Mouse (Mus musculus) intestine, postnatal 0 days (tissue): Measurements from ENCODE around the gene Cmtm3. TPM values are rescaled to one million over a fixed set of nuclear protein-coding genes. Genes with fewer than 3 reads are reported as not detected.

Source experiments
- ATAC-seq: fragments of 200-750 bp; cut with Nextera tagmentation; 2 replicates; pipeline ENCODE4 v1.8.0; 2017; ENCODE audit warnings: mild to moderate bottlenecking, moderate TSS enrichment, moderate library complexity
- H3K27ac ChIP-seq: fragments of 300-500 bp; sonication (generic); 2 replicates; pipeline ENCODE4 v1.5.1; 2014; ENCODE audit warnings: mild to moderate bottlenecking, low read depth, low read length, moderate library complexity
- H3K27me3 ChIP-seq: fragments of 300-500 bp; sonication (generic); replicated peaks from 2 replicates; pipeline ENCODE4 v1.6.1; 2014; ENCODE audit warnings: low read length, mixed read lengths; ENCODE audit not compliant: control insufficient read depth, insufficient read depth
- H3K36me3 ChIP-seq: fragments of 300-500 bp; sonication (generic); 2 replicates; pipeline ENCODE4 v1.6.1; 2014; ENCODE audit warnings: mild to moderate bottlenecking, moderate library complexity; ENCODE audit not compliant: control insufficient read depth, insufficient read depth
- H3K4me1 ChIP-seq: fragments of 300-500 bp; sonication (generic); replicated peaks from 2 replicates; pipeline ENCODE4 v1.6.1; 2014; ENCODE audit warnings: antibody characterized with exemption, low read length, mixed read lengths; ENCODE audit not compliant: control insufficient read depth, insufficient read depth
- H3K4me2 ChIP-seq: fragments of 300-500 bp; sonication (generic); replicated peaks from 2 replicates; pipeline ENCODE4 v1.6.1; 2014; ENCODE audit warnings: low read depth, mild to moderate bottlenecking, moderate library complexity
- H3K4me3 ChIP-seq: fragments of 300-500 bp; sonication (generic); 2 replicates; pipeline ENCODE4 v1.5.1; 2014; ENCODE audit warnings: low read depth, low read length
- H3K9ac ChIP-seq: fragments of 300-500 bp; sonication (generic); 2 replicates; pipeline ENCODE4 v1.6.1; 2014; ENCODE audit warnings: mild to moderate bottlenecking, low read depth, low read length
- H3K9me3 ChIP-seq: fragments of 300-500 bp; sonication (generic); 2 replicates; pipeline ENCODE4 v1.6.1; 2016; ENCODE audit warnings: mixed run types; ENCODE audit not compliant: control insufficient read depth
- CTCF ChIP-seq: sonication (generic); IDR thresholded peaks from 2 replicates; pipeline ENCODE4 v1.5.1; 2016; ENCODE audit warnings: low read depth, mild to moderate bottlenecking, control low read depth, antibody characterized with exemption, moderate library complexity
- WGBS: fragments of 180-500 bp; shearing (Covaris S2); extraction: QIAGEN DNeasy Blood & Tissue Kit; methylation state at CpG from one replicate; pipeline ENCODE4 v1.1.7; 2014; 5-methylcytosine and 5-hydroxymethylcytosine counted together
- polyA plus RNA-seq: library from polyadenylated mRNA; unstranded; fragments of >200 nt; fragmentation: Nextera tagmentation; extraction: Ambion mirVana; gene quantifications from 2 replicates; pipeline ENCODE4 v1.2.1, GENCODE M21; 2015

Cmtm3 gene
- polyA plus RNA-seq, 1 experiment from 2014 or later: 40.3 TPM

DNA sequence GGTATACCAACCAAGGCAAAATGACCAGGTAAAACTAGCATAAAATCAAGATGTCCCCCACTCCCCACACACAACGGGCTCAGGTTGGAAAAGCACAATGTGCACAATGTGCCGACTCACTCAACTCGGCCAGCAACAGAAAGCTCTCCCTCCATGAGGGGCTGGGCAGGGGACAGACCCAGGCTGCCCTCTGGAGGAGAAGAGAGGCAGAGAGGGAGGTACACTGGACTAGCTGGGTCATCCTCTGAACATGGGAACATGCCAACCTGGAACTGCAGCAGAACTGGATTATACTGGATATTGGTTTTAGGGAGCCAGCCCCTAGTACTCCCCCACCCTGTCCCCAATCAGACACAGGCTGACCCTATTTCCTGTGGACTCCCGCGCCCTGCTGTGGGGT is 14.0 kb downstream of the Cmtm3 start:
- no peak overlapping the region for H3K4me2 ChIP-seq
- 69% methylated on average over 5 of the region's 5 CpGs for WGBS
- H3K9ac ChIP-seq: no peak overlapping the region
- peaks cover 22% of the 10 kb centered on the region for H3K36me3 ChIP-seq
- no peaks in the 10 kb centered on the region for H3K27me3 ChIP-seq
- ATAC-seq: no peak
- H3K4me3 ChIP-seq: no peak overlapping the region
- peak; percentile 57 for TF ChIP-seq CTCF
- 0 out of 2 replicates have a peak, but pooled peaks cover 2% of the 10 kb centered on the region for H3K4me1 ChIP-seq
- H3K9me3 ChIP-seq: no peaks in the 10 kb centered on the region
- no peak overlapping the region for H3K27ac ChIP-seq

DNA sequence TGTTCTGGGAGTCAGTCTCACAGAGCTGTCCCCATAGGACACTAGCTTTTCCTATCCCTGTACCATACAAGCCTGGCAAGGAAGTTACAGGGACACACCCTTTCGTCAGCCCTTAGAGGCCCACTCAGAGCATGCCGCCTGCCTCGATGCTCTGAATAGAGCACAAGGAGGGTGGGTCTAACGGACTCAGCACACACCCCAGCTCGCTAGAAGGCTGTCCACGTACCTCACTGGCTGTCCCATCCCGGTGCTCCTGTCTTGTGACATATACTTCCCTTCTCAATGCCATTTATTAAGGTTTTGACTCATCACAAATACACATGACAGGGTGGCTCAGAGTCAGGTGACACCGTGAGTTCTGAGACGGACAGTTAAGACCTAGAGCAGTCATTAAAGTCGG is 15.3 kb downstream of the Cmtm3 start:
- WGBS: 66% methylated on average over 10 of the region's 10 CpGs
- peak; percentile 59 for ATAC-seq
- TF ChIP-seq CTCF: no peak
- Histone ChIP-seq H3K4me3 (no peak overlapping the region), H3K27me3 (no peaks in the 10 kb centered on the region), H3K4me1 (0 out of 2 replicates have a peak, but pooled peaks cover 2% of the 10 kb centered on the region), H3K27ac (no peak overlapping the region), H3K36me3 (peaks cover 22% of the 10 kb centered on the region), H3K9ac (no peak overlapping the region), H3K4me2 (no peak overlapping the region), H3K9me3 (no peaks in the 10 kb centered on the region)

DNA sequence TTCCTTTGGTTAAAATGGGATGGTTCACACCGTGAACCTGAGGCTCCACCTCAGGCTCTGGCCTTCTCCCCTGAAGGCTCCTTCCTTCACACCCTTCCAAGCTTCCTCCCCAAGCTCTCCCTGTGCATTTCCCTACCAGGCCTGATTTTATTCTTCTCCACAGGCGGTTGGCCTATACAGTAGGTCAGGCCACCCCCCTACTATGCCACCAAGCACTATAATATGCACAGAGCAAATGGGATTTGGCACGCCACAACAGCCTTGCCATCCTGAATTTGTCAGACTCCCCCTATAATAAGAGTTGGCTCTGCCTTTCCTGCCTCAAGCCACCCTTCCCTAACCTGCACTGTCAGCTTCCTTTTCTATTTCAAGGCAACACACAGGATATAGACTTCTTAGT is 19.4 kb downstream of the Cmtm3 start:
- no peaks in the 10 kb centered on the region for H3K4me1 ChIP-seq
- 90% methylated on average over 3 of the region's 3 CpGs for WGBS
- no peak for TF ChIP-seq CTCF
- H3K36me3 ChIP-seq: 0 out of 2 replicates have a peak, but pooled peaks cover 19% of the 10 kb centered on the region
- no peaks in the 10 kb centered on the region for H3K27me3 ChIP-seq
- H3K4me3 ChIP-seq: no peak overlapping the region
- H3K9me3 ChIP-seq: no peaks in the 10 kb centered on the region
- ATAC-seq: no peak
- no peak overlapping the region for H3K27ac ChIP-seq
- no peak overlapping the region for H3K9ac ChIP-seq
- no peak overlapping the region for H3K4me2 ChIP-seq

DNA sequence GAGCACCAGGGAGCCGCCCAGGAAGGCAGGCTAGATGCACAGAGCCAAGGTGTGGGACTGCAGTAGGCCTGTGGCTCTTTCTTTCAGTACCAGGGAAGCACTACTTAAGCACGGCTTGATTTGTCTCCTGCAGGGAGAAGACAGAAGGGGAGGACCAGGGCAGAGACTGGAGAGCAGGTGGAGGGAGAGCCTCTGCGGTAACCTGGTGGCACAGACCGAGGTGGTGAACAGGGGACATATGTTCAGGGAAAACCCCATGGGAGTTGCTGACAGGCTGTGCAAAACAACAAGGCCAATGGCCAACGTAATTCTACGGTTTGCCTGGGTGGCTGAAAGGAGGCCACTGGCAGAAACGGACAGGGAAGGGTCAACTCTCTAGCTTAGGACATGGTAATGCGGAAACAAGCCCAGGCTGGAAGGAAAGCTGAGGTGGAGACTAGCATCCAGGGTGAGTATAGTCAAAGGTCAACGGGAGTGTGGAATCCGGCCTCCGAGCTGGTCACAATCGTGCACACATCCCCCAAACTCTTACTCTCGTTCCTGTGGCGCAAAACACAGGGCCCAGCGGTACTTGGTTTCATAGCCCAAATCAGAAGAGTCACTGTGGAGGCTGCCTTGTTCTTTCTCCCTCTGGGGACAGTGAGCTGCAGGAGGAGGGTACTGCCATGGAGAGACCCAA is 20.7 kb downstream of the Cmtm3 start:
- Histone ChIP-seq H3K9me3 (no peaks in the 10 kb centered on the region), H3K27me3 (no peaks in the 10 kb centered on the region), H3K4me2 (no peak overlapping the region), H3K27ac (no peak overlapping the region), H3K4me1 (no peaks in the 10 kb centered on the region), H3K9ac (no peak overlapping the region), H3K4me3 (no peak overlapping the region), H3K36me3 (0 out of 2 replicates have a peak, but pooled peaks cover 19% of the 10 kb centered on the region)
- TF ChIP-seq CTCF: 0 out of 2 replicates have a peak, but pooled peaks have one; percentile 9
- WGBS: 70% methylated on average over 15 of the region's 15 CpGs
- no peak for ATAC-seq

DNA sequence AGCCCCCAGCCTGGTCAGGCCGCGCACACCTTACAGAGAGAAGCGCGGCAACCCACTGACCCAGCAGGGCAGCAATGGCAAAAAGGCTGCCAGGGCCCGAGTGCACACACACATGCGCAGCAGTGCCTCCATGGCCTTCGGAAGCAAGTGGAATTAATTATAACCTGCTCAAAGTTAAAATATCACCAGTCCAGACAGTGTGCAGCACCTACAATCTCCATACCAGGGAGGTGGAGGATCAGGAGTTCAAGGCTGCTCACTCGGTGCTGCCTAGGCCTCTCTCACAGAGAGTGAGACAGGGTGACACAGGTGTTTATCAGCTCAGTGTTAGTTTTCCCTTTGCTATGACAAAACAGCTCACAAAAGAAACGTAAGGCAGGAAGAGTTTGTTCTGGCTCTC is 26.5 kb downstream of the Cmtm3 start:
- Histone ChIP-seq H3K4me1 (no peaks in the 10 kb centered on the region), H3K9me3 (no peaks in the 10 kb centered on the region), H3K4me2 (no peak overlapping the region), H3K9ac (no peak overlapping the region), H3K36me3 (0 out of 2 replicates have a peak, but pooled peaks cover 7% of the 10 kb centered on the region), H3K27me3 (no peaks in the 10 kb centered on the region), H3K27ac (no peak overlapping the region), H3K4me3 (no peak overlapping the region)
- peak; percentile 63; the same call in 1 of the 2 replicates for ATAC-seq
- WGBS: 69% methylated on average over 9 of the region's 9 CpGs
- TF ChIP-seq CTCF: no peak

DNA sequence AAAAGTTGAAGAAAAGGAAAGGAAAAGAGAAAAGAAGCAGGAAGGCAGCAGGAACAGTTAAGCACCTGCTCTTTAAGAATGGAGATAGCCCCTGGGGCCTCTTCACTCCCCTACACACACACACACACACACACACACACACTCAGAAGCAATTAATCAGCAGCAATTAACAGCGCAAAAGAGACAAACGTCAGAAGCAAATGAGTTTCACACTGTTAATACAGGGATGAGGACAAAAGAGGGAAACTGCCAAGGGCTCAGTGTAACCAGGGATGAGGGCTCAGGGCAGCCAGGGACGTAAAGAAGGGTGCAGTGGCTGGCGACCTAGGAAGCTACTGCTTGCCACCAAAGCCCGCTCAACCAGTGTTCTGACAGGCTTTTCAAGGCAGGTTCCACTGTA is 28.2 kb downstream of the Cmtm3 start:
- no peak for TF ChIP-seq CTCF
- Histone ChIP-seq H3K4me2 (no peak overlapping the region), H3K4me1 (no peaks in the 10 kb centered on the region), H3K4me3 (no peak overlapping the region), H3K36me3 (0 out of 2 replicates have a peak, but pooled peaks cover 3% of the 10 kb centered on the region), H3K27me3 (no peaks in the 10 kb centered on the region), H3K9me3 (no peaks in the 10 kb centered on the region), H3K27ac (no peak overlapping the region), H3K9ac (no peak overlapping the region)
- no peak for ATAC-seq
- 44% methylated on average over 5 of the region's 5 CpGs for WGBS
